Mouse (Mus musculus): ENCODE measurements around the gene Trpc2.

GRCm38 (mm10) chr7:102064655-102065045, 18.3 kb upstream of the Trpc2 start:
- TF ChIP-seq CTCF (IDR thresholded peaks at IDR 0.05; ENCODE audit: low read depth, low read length) (no peak), GATA2 (IDR thresholded peaks at IDR 0.05; ENCODE audit: borderline replicate concordance, low read depth, low read length) (no peak)

Measured in G1E (cell line).